Mouse (Mus musculus) spleen, adult 2 months (tissue): Measurements from ENCODE around the gene Cobl. TPM values are rescaled to one million over a fixed set of nuclear protein-coding genes. Genes with fewer than 3 reads are reported as not detected.

ENCODE experiments used
- DNase-seq, 2 experiments: peaks; one replicate each; pipeline versions ENCODE4 v3.0.0 to v3.0.0-alpha.2; 2012 to 2021; ENCODE audit warnings: low spot score in 2 of 2, low read depth in 1 of 2
- H3K27ac ChIP-seq: fragments of 200-500 bp; 2 replicates; pipeline ENCODE4 v1.5.1; 2012; ENCODE audit warnings: low read length, inconsistent platforms; ENCODE audit not compliant: insufficient read depth
- H3K27me3 ChIP-seq: fragments of 200-500 bp; 2 replicates; pipeline ENCODE4 v1.6.1; 2012; ENCODE audit warnings: mild to moderate bottlenecking, moderate library complexity, low read length, inconsistent platforms; ENCODE audit not compliant: control insufficient read depth, insufficient read depth
- H3K36me3 ChIP-seq: fragments of 200-500 bp; 2 replicates; pipeline ENCODE4 v1.6.1; 2012; ENCODE audit warnings: mild to moderate bottlenecking, low read length, inconsistent platforms; ENCODE audit not compliant: control insufficient read depth, insufficient read depth
- H3K4me1 ChIP-seq: fragments of 200-500 bp; 2 replicates; pipeline ENCODE4 v1.6.1; 2011; ENCODE audit warnings: inconsistent platforms; ENCODE audit not compliant: control insufficient read depth, insufficient read depth, insufficient read length
- H3K4me3 ChIP-seq: fragments of 200-500 bp; 2 replicates; pipeline ENCODE4 v1.5.1; 2011; ENCODE audit warnings: mild to moderate bottlenecking, inconsistent platforms; ENCODE audit not compliant: insufficient read depth, insufficient read length; ENCODE audit errors: extremely low read depth
- CTCF ChIP-seq: fragments of 200-500 bp; IDR thresholded peaks from 2 replicates; pipeline ENCODE4 v1.5.1; 2011; ENCODE audit warnings: mild to moderate bottlenecking, inconsistent platforms; ENCODE audit not compliant: insufficient read depth, insufficient read length, insufficient replicate concordance; ENCODE audit errors: extremely low read depth
- POLR2A ChIP-seq: fragments of 200-500 bp; IDR thresholded peaks from 2 replicates; pipeline ENCODE4 v1.6.1; 2011; ENCODE audit warnings: low read depth, low read length, inconsistent platforms
- WGBS: fragments of 180-500 bp; shearing (Covaris S2); methylation state at CpG from one replicate; pipeline ENCODE4 v1.1.7; 2018; 5-methylcytosine and 5-hydroxymethylcytosine counted together
- polyA plus RNA-seq: library from polyadenylated mRNA; depleted of rRNA; stranded (reverse); fragments of >200 nt; gene quantifications from 2 replicates; pipeline ENCODE4 v1.2.3, GENCODE M21; 2012

Gene Cobl
- polyA plus RNA-seq, 1 experiment = 0.32 TPM

DNA sequence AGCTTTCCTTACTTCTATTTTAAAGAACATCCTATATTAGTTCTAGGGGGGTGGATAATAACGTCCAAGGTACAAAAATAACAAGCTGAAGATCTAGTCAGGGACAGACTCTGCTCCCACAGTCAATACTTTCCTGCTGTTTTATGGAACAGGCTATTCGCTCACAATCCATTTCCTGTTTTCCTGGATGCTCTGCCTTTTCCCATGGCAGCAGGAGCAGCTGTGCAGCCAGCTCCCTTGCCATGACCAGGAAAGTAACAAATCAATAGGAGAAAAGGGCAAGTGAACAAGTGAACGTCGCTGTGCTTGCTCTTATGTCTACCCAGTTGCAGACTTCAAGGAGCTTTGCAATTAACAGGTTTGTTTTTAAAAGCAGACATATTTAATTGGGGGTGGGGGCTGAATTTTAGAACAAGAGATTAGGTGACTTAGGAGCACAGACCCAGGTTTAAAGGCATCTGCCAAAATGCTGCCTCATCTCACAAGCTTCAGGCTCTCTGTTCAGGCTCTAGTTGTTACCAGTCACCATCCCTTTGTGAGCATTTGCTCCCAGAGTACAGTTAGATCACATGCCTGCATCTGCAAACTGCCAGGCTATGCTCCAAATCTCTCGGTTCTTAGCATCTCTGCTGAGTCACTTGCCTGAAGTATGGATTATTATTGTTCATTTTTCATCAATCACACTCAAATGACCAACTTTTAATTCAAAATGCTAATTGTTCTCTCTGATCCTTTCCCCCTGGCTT, 164.9 kb downstream of the Cobl start:
- no peaks in the 10 kb centered on the region for H3K36me3 ChIP-seq
- H3K4me3 ChIP-seq = no peak overlapping the region
- no peak overlapping the region for H3K27ac ChIP-seq
- WGBS = 33% methylated on average over 5 of the region's 5 CpGs
- TF ChIP-seq CTCF (no peak), POLR2A (no peak)
- DNase-seq = no peak
- no peaks in the 10 kb centered on the region for H3K4me1 ChIP-seq
- H3K27me3 ChIP-seq = no peaks in the 10 kb centered on the region

DNA sequence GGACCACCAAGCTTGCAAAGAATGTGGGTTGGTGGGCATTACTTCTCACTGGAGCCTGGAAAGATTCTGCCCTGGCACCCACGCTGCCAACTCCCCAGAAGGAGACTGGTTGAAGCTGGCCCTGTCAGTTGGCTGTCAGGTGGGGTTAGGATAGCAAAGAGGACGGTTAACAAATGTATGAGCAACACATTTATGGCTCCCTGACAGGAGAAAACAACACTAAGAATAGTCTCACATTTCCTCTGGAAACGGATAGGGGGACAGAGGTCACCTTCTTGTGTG, 173.2 kb downstream of the Cobl start:
- Histone ChIP-seq H3K4me3 (no peak overlapping the region), H3K27me3 (no peaks in the 10 kb centered on the region), H3K4me1 (no peaks in the 10 kb centered on the region), H3K27ac (no peak overlapping the region), H3K36me3 (no peaks in the 10 kb centered on the region)
- WGBS = 29% methylated on average over 3 of the region's 3 CpGs
- TF ChIP-seq CTCF (no peak; the same call in 1 of the 2 replicates), POLR2A (no peak)
- no peak for DNase-seq

DNA sequence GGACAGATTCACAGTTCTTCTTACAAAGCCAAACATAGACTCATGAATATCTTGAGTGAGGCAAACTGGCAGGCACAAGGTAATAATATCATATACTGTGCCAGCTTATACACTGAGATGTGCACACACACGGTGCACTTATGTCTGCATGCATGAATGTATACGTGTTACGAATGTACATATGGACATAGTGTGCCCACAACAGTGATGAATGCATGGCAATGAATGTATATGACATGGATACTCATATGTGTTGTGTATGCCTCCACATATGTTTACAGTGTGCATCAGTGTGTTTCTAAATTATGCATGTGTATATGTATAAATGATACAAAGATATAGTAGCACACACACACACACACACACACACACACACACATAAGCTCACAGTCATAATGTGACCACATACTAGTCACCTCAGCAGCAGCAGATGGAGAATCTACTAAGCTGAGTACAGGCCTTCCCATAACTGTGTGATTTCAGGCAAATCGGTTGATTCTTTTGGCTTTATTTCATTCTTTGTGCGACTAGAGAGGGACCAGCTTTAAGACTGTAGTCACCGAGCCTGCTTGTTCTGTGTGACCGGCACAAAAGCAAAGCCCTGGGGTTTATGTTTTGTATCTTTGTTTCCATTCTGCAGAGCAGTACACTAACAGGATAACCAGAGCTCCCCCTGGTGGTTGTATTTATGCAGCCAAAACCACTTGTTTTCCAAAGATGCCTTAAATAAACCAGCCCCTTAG, 173.7 kb downstream of the Cobl start:
- Histone ChIP-seq H3K36me3 (no peaks in the 10 kb centered on the region), H3K27me3 (no peaks in the 10 kb centered on the region), H3K4me3 (no peak overlapping the region), H3K4me1 (no peaks in the 10 kb centered on the region), H3K27ac (no peak overlapping the region)
- WGBS = 49% methylated on average over 7 of the region's 7 CpGs
- peak in 1 of 2 experiments; percentile 4 for DNase-seq
- 0 out of 2 replicates have a peak, but pooled peaks have one; percentile 10 for TF ChIP-seq CTCF
- no peak for TF ChIP-seq POLR2A

GRCm38 (mm10) chr11:12285319-12286021, 179.3 kb downstream of the Cobl start:
- no peak for DNase-seq
- Histone ChIP-seq H3K36me3 (no peaks in the 10 kb centered on the region), H3K4me3 (no peak overlapping the region), H3K27ac (no peak overlapping the region), H3K27me3 (no peaks in the 10 kb centered on the region), H3K4me1 (no peaks in the 10 kb centered on the region)
- no peak for TF ChIP-seq POLR2A
- TF ChIP-seq CTCF = no peak
- 88% methylated on average over 4 of the region's 4 CpGs for WGBS

GRCm38 (mm10) chr11:12280711-12281110, 184.0 kb downstream of the Cobl start:
- no peaks in the 10 kb centered on the region for H3K4me1 ChIP-seq
- no peaks in the 10 kb centered on the region for H3K27me3 ChIP-seq
- DNase-seq = no peak
- no peaks in the 10 kb centered on the region for H3K36me3 ChIP-seq
- no peak overlapping the region for H3K4me3 ChIP-seq
- TF ChIP-seq CTCF (no peak), POLR2A (no peak)
- WGBS = 60% methylated on average over 7 of the region's 7 CpGs
- no peak overlapping the region for H3K27ac ChIP-seq

GRCm38 (mm10) chr11:12274276-12274675, 190.5 kb downstream of the Cobl start:
- Histone ChIP-seq H3K27ac (no peak overlapping the region), H3K36me3 (no peaks in the 10 kb centered on the region), H3K4me3 (no peak overlapping the region), H3K27me3 (no peaks in the 10 kb centered on the region), H3K4me1 (no peaks in the 10 kb centered on the region)
- TF ChIP-seq CTCF (no peak), POLR2A (no peak)
- no peak for DNase-seq
- 76% methylated on average over 2 of the region's 2 CpGs for WGBS
